Mouse (Mus musculus) kidney, adult 2 months (tissue): ENCODE measurements at regions not wholly inside any gene's neighbourhood (a gene's known extent, or its start where the extent isn't known, plus 50 kb on each side); places are given as distances from the start of the nearest gene placed in this dataset.

Source experiments
- DNase-seq: peaks from one replicate; pipeline ENCODE4 v3.0.0; 2021
- H3K27ac ChIP-seq: fragments of 200-500 bp; 2 replicates; pipeline ENCODE4 v1.5.1; 2012; ENCODE audit warnings: low read depth, low read length, control low read depth, inconsistent platforms; ENCODE audit not compliant: insufficient read depth
- H3K27me3 ChIP-seq: fragments of 200-500 bp; replicated peaks from 2 replicates; pipeline ENCODE4 v1.6.1; 2012; ENCODE audit warnings: mild to moderate bottlenecking, moderate library complexity, low read length, inconsistent platforms; ENCODE audit not compliant: control insufficient read depth, insufficient read depth
- H3K36me3 ChIP-seq: fragments of 200-500 bp; 2 replicates; pipeline ENCODE4 v1.6.1; 2012; ENCODE audit warnings: mild to moderate bottlenecking, moderate library complexity, low read length, inconsistent platforms; ENCODE audit not compliant: control insufficient read depth, insufficient read depth
- H3K4me1 ChIP-seq: fragments of 200-500 bp; 2 replicates; pipeline ENCODE4 v1.6.1; 2011; ENCODE audit warnings: low read length; ENCODE audit not compliant: control insufficient read depth, insufficient read depth
- H3K4me3 ChIP-seq: fragments of 200-500 bp; 2 replicates; pipeline ENCODE4 v1.5.1; 2011; ENCODE audit warnings: mild to moderate bottlenecking, low read depth, low read length, control low read depth; ENCODE audit not compliant: insufficient read depth
- CTCF ChIP-seq: fragments of 200-500 bp; conservative IDR thresholded peaks from 2 replicates; pipeline ENCODE4 v1.5.1; 2011; ENCODE audit warnings: low read depth, mild to moderate bottlenecking, control low read depth, low read length, moderate library complexity, mixed read lengths; ENCODE audit not compliant: insufficient read depth, insufficient read length
- POLR2A ChIP-seq: fragments of 200-500 bp; IDR thresholded peaks from one replicate; pipeline ENCODE4 v1.6.1; 2011; ENCODE audit warnings: low read depth, low read length, control low read depth
- WGBS: fragments of 180-500 bp; shearing (Covaris S2); methylation state at CpG from one replicate; pipeline ENCODE4 v1.1.7; 2018; 5-methylcytosine and 5-hydroxymethylcytosine counted together

GRCm38 (mm10) chr15:87384279-87385066 is 159.6 kb upstream of the Fam19a5 start:
- H3K4me3 ChIP-seq, result no peak overlapping the region
- H3K4me1 ChIP-seq, result no peaks in the 10 kb centered on the region
- WGBS, result 36% methylated on average over 13 of the region's 13 CpGs
- H3K27me3 ChIP-seq, result no peaks in the 10 kb centered on the region
- no peaks in the 10 kb centered on the region for H3K36me3 ChIP-seq
- TF ChIP-seq POLR2A (no peak), CTCF (no peak)
- no peak overlapping the region for H3K27ac ChIP-seq
- DNase-seq, result no peak

GRCm38 (mm10) chr15:87386513-87386983 is 157.6 kb upstream of the Fam19a5 start:
- H3K36me3 ChIP-seq, result no peaks in the 10 kb centered on the region
- DNase-seq, result peak; percentile 4
- no peak overlapping the region for H3K27ac ChIP-seq
- no peaks in the 10 kb centered on the region for H3K4me1 ChIP-seq
- 58% methylated on average over 6 of the region's 6 CpGs for WGBS
- H3K27me3 ChIP-seq, result no peaks in the 10 kb centered on the region
- TF ChIP-seq POLR2A (no peak), CTCF (no peak)
- H3K4me3 ChIP-seq, result no peak overlapping the region

DNA sequence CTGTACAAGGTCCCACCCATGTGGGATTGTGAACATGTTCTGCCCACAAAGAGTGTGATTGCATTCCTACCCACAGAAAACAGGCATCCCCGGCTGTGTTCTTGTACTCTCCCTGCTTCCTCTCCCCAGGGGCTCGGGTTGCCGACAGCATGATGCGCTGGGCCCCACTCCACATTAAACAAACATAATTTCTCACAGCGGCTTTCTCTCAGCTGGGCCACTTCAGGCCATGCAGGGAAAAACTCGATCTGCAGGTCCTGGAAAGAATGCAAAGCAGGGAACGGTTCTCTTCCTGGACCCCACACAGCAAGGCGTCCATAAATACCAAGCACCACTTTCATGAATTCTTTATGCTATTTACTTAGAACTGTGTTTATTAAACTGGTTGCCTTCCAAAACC is 152.7 kb upstream of the Fam19a5 start:
- no peak for DNase-seq

DNA sequence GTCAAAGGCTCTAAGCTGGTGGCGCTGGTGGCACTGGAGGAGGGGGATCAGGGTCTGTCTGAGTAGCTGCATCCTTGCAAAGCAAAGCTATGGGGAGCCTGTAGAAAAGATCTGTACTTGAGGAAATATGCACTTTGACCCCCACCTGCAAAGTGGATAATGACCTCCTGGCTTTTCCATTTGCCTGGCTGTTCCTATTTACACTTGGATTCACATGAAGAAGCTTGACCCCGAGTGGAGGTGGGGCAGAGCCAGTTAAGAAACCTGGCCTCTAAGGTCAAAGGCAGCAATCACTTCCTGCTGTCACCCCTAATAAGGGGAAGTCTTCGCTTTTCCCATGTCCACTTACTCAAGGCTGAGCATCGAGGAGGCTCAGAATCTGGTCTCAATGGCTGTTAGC is 145.7 kb upstream of the Fam19a5 start:
- no peaks in the 10 kb centered on the region for H3K27me3 ChIP-seq
- H3K4me3 ChIP-seq, result no peak overlapping the region
- WGBS, result 18% methylated on average over 4 of the region's 4 CpGs
- DNase-seq, result peak; percentile 90
- H3K36me3 ChIP-seq, result no peaks in the 10 kb centered on the region
- peaks cover 4% of the 10 kb centered on the region; the same call in 1 of the 2 replicates for H3K4me1 ChIP-seq
- TF ChIP-seq POLR2A (no peak), CTCF (no peak)
- H3K27ac ChIP-seq, result no peak overlapping the region

More for the DNA sequence above, 152.7 kb upstream of the Fam19a5 start:
- TF ChIP-seq POLR2A (no peak), CTCF (no peak)
- H3K27me3 ChIP-seq, result no peaks in the 10 kb centered on the region
- WGBS, result 21% methylated on average over 8 of the region's 8 CpGs
- no peaks in the 10 kb centered on the region for H3K36me3 ChIP-seq
- H3K4me3 ChIP-seq, result no peak overlapping the region
- H3K27ac ChIP-seq, result no peak overlapping the region
- H3K4me1 ChIP-seq, result no peaks in the 10 kb centered on the region

DNA sequence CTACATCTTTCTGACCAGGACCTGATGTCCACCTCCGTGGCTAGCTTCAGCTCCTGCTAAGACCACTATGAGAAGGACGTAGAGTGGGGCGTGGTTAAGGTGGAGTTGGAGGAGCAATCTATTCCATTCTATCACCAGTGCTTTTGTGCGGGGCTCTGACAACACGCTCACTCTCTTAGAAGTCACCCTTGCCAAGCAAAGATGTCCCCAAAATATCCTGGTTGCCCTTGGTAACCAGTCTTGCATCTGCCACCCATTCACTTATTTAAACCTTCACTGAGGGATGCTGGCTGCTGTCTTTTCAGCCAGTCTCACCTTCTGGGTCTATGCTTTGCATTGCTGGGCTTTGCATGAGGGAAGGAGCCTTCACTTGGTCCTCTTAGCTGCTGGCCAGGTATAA is 138.4 kb upstream of the Fam19a5 start:
- H3K27ac ChIP-seq, result no peak overlapping the region
- no peaks in the 10 kb centered on the region for H3K4me1 ChIP-seq
- no peaks in the 10 kb centered on the region for H3K36me3 ChIP-seq
- H3K27me3 ChIP-seq, result no peaks in the 10 kb centered on the region
- no peak overlapping the region for H3K4me3 ChIP-seq
- no peak for TF ChIP-seq POLR2A
- no peak for DNase-seq
- WGBS, result 87% methylated on average over 5 of the region's 5 CpGs

GRCm38 (mm10) chr15:87411978-87412377 is 132.1 kb upstream of the Fam19a5 start:
- DNase-seq, result no peak
- TF ChIP-seq POLR2A, result no peak
- Histone ChIP-seq H3K27me3 (no peaks in the 10 kb centered on the region), H3K36me3 (no peaks in the 10 kb centered on the region), H3K4me3 (no peak overlapping the region), H3K27ac (no peak overlapping the region), H3K4me1 (no peaks in the 10 kb centered on the region)
- 31% methylated on average over 12 of the region's 12 CpGs for WGBS

DNA sequence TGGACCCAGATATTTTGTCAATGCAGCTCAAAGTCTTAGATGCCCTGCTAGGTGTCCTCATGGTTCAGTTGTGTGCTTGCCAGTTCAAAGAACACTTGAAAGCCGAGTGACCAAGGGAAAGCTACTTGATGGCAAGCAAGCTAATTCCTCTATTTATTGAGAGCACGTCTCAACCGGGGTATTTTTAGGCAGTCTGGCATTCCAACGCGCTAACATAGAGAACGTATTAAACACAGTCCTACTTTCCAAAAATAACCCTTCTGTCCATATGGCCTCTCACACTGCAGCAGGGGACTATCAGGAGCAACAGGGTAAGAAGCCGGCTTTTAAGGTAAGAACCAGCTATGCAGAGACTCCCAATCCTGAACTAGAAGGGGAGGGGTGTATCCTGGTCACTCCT is 128.1 kb upstream of the Fam19a5 start:
- TF ChIP-seq POLR2A (no peak), CTCF (no peak)
- H3K4me1 ChIP-seq, result no peaks in the 10 kb centered on the region
- no peaks in the 10 kb centered on the region for H3K36me3 ChIP-seq
- H3K27ac ChIP-seq, result no peak overlapping the region
- no peak for DNase-seq
- H3K4me3 ChIP-seq, result no peak overlapping the region
- 82% methylated on average over 7 of the region's 7 CpGs for WGBS
- H3K27me3 ChIP-seq, result no peaks in the 10 kb centered on the region

GRCm38 (mm10) chr15:87421743-87422142 is 122.4 kb upstream of the Fam19a5 start:
- no peaks in the 10 kb centered on the region for H3K4me1 ChIP-seq
- no peaks in the 10 kb centered on the region; the same call in 1 of the 2 replicates for H3K27me3 ChIP-seq
- no peak overlapping the region for H3K27ac ChIP-seq
- 85% methylated on average over 4 of the region's 4 CpGs for WGBS
- no peak overlapping the region for H3K4me3 ChIP-seq
- no peaks in the 10 kb centered on the region for H3K36me3 ChIP-seq
- TF ChIP-seq CTCF (no peak), POLR2A (no peak)
- no peak for DNase-seq
